Mouse (Mus musculus) cerebellum, postnatal 36 days (tissue): ENCODE data around the gene Ccdc190.

Source experiments
- DNase-seq, 2 experiments: peaks; one replicate each; pipeline ENCODE4 v3.0.0; 2021 to 2022; ENCODE audit warnings: mixed read lengths in 2 of 2

Gene Ccdc190

DNA sequence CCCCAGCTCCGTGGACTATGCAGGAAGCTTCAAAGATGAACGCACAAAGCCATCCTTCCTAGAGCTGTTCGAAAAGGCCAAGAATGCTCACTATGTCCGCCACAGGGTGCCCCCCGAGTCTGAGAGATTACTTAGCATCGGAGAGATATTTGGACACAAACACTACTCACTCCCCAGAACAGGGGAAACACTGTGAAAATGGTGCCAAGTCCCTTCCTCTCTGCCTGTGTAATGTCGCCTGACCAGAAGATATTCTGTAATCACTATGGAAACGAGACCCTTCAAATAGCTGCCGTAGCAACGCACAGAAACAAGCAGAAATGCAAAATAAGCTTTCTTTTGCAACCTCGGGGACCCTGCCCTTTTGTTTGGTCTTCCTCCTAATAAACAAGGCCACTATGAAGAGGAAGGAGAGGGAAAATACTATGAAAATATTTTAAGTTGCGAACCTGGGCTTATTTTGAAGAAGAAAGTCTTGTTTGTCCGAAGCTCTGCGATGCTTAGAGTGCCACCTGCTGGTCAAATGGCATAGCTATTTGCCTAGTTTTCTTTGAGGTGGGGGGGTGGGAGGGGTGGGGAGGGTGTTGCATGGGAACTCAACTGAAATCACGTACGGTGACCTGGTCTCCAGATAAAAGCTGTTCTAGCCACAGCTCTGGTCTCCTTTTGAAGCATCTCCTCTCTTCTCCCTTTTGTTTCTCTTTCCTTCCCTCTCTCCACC lies 5.7 kb downstream of the Ccdc190 start:
- peak; percentile 63 to 72 for DNase-seq

DNA sequence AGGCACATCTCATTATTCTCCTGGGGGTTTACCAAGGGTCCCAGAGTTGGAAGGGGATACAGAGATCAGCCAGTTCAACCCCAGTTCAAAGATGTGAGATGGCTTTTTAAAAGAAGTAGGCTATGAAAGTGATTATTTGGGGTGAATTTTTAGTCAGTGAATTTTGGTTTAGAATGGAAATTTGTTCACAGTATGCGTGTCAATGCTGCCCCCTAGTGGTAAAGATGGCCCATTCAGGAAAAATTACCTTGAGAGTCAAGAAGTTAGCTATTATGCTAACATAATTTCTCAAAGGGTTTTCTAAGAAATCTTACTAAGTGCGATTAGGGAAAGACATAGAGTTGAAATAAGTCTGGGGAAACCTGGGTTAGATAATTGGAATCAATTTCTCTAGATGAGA lies 10.9 kb downstream of the Ccdc190 start:
- DNase-seq: peak in 1 of 2 experiments; percentile 51

DNA sequence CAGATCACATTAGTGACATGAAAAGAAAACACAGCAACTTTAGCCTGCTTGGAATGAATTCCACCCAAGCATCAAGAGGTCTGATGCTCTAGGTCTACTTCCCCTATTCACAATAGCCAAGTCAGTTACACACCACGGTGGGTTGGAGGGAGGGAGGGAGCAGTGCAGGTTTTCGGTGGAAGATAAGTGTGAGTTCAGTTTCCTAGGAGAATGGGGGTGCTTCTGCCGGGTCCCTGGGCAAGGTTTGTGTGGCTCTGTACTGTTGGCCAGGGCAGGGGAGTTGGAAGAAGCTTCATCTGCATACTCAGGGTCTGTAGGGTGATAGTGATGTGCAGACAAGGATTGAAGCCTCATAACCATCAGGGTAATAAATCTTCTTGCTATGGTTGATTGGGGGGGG lies 17.6 kb downstream of the Ccdc190 start:
- DNase-seq: no peak

DNA sequence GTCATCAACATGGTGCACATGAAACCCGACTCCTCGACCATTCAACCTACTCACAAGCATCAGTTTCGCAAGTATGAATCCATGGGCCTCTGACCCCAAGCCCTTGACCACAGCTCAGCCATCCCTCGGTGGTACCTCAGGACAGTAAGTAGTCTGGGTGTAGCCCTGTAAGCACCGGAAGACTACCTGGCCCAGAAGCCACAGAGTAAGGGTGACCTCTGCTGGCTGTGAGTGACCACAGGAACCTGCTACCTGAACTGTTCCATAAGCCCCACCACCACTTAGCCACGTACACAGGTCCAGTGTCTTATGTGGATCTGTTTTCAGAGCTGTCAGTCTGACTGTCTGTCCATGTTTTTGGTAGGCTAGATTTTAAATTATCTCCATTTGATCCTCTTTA lies 19.2 kb downstream of the Ccdc190 start:
- DNase-seq: no peak

- DNase-seq: no peak
Measured at GRCm38 (mm10) chr1:169948280-169948679, 19.8 kb downstream of the Ccdc190 start.

DNA sequence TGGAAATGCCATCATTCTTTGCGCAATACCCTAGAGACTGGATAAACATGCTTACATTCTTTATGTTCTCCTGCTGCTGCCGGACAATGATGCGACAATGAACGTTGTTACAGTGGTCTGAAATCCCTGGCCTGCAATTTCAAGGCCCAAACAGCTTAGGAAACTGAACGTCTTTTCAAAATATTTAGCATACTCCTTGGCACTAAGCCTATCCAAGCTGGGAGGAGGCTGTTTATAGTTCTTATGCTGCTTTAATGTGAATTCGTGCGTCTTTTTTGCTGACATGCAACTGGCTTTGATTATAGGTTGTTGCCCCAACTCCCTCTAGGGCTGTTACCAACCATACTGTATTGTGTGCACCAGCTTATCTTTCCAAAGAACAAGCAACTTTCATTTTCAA lies 20.4 kb downstream of the Ccdc190 start:
- DNase-seq: no peak

GRCm38 (mm10) chr1:169949981-169950380 lies 21.5 kb downstream of the Ccdc190 start:
- no peak for DNase-seq

GRCm38 (mm10) chr1:169950651-169951050 lies 22.2 kb downstream of the Ccdc190 start:
- DNase-seq: no peak

- no peak for DNase-seq
Measured at GRCm38 (mm10) chr1:169951561-169951960, 23.1 kb downstream of the Ccdc190 start.

GRCm38 (mm10) chr1:169952636-169953035 lies 24.2 kb downstream of the Ccdc190 start:
- DNase-seq: no peak

GRCm38 (mm10) chr1:169953106-169953505 lies 24.7 kb downstream of the Ccdc190 start:
- DNase-seq: peak in 1 of 2 experiments; percentile 21

DNA sequence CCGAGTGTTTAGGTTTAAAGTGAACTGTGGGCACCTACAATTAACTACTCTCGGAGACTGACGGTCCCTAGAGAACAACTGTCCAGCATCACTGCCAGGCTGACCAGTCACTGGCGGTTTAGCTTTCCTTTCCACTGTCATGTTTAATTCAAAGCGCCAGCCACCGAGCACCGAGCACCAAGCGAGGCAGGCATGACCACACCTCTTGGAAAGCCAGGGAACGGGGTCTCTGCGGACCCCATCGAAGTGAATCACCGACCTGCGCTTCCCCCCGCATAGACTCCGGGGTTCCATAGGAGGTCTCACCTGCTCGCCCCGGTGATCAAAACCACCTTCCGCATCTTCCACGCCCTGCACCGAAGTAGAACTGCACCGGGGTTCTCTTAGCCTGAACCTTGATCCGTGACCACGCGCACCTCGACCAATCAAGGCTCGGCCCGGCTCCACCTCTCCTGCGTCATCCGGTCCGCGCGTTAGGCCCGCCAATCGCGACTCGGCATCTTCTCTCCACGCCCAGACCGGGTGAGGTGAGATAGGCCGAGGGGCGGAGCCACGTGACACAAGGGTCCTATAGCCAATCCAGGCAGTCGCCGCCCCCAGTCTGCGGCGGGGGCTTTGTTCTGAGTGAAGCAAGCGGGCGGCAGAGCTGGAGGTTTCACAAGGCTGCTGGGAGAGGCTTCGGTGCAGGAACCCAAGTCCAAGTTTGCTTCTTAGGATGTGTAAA lies 40.5 kb downstream of the Ccdc190 start, which contains the start of gene Hsd17b7:
Gene Hsd17b7 (minus strand): TSS at position 450 of the 724 bp plus-strand sequence.
- DNase-seq: peak; percentile 96 to 97

- DNase-seq: no peak
Measured at GRCm38 (mm10) chr1:169969516-169969886, 41.1 kb downstream of the Ccdc190 start.

GRCm38 (mm10) chr1:169970936-169971335 lies 42.5 kb downstream of the Ccdc190 start:
- no peak for DNase-seq

DNA sequence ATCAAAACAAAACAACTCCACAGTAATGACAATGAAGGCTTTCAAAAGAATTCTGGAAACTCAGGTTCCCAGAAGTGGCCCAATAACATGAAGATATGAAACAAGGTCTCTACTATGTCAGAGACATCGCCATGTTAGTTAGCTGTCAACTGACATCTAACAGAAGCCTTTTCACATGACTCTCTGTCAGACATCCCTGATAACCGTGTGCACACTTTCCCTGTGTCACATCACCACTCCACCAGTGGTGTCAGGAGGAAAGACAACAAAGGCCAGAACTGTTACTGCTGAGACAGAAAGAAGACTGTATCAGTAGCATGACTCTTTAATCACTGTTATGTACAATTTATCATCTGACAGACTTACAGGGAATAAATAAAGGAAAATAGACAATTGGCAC lies 43.5 kb downstream of the Ccdc190 start:
- DNase-seq: no peak

DNA sequence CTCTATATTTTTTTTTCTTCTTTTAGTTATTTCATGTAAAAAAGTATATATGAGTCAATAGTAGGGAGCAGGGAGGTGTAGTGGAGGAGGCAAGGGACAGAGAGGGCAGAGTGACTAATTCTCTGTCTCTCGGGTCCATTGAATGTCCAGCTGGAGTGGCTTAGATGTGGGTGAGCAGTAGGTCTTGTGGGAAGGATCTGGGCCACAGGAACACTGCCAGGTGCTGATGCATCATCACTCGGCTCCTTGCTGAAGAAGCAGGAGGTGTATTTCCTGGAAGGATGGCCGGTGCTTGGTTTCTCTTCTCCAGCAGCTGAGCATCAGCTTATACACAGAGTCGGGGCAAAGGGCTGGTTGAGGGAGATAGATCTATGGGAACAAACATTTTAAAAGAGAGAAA lies 49.2 kb downstream of the Ccdc190 start:
- DNase-seq: no peak
